Mouse (Mus musculus): ENCODE results near the gene Asxl1. TPM values are rescaled to one million over a fixed set of nuclear protein-coding genes. Genes with fewer than 3 reads are reported as not detected.
A peak's percentile ranks its signal among the peaks of the same experiment; 100 is the strongest.

Gene Asxl1
- total RNA-seq (2021): 10 to 100 TPM; 37.2 to 37.7 TPM
- long read RNA-seq, partial matches to known transcripts: 0 of 7 reads
- long read RNA-seq, other reads (novel, unspliced or antisense): 7 of 7 reads

DNA sequence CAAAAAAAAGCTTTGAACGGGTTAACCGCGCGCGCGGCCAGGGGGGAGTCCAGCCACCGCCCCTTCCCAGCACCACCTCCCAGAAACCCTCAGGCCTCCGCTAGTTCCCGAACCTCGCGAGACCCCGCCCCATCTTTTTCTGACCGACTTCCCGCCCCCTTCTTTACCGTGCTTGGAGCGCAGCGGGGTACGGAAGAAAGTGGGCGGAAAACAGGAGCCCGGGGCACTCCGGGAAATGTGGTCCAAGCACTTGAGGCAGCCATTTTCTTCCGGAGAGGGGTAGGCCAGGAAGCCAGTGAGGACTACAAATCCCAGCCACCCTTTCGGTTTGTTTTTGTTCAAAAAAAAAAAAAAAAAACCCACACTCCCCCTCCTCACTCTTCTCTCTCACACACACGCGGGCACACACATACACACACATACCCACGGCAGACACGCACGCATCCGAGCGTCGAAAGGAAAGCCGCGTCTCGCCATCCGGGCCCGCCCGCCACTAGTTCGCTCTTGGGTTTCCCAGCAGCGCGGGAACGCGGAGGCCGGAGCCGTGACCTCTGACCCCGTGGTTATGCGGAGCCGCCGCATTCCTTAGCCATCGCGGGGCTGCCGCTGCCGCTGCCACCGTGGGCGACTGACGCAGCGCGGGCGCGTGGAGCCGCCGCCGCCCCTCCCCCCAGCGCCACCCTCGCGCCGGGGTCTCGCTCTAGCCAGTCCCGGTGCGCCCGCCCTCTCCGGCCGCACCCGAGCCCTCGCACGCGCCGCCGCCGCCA is at the start of gene Asxl1:
Asxl1 (plus strand) TSS at position 376 of the 767 bp plus-strand sequence.
- peak; percentile 95 for DNase-seq (ENCODE audit: low spot score in 2 of 2)

DNA sequence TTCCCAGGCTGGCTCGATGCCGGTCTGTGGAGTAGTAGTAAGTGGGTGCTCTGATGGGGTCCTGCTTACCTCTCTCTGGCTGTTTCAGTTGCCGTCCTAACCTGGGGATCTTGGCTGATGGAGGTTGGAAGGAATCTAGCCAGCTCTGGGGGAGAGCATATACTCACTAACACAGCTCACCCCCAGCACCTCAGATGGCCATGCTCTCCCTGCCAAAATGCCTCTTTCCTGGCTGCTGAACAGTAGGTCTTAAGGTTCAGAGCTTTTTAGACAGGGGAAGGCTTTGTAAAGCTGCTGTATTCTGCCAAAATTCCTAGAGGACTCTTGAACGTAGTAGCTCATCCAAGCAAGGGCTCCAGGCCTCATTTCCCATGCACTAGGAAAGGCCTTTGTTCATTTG is 47.9 kb upstream of the Asxl1 start:
- DNase-seq (ENCODE audit: low spot score in 2 of 2): no peak

GRCm38 (mm10) chr2:153298460-153298859 is 47.2 kb upstream of the Asxl1 start:
- no peak for DNase-seq (ENCODE audit: low spot score in 2 of 2)

- no peak for DNase-seq (ENCODE audit: low spot score in 2 of 2)
Measured at GRCm38 (mm10) chr2:153298863-153299262, 46.8 kb upstream of the Asxl1 start.

GRCm38 (mm10) chr2:153301123-153301522 is 44.5 kb upstream of the Asxl1 start:
- no peak for DNase-seq (ENCODE audit: low spot score in 2 of 2)

- DNase-seq (ENCODE audit: low spot score in 2 of 2): no peak
Measured at GRCm38 (mm10) chr2:153305240-153305639, 40.4 kb upstream of the Asxl1 start.

DNA sequence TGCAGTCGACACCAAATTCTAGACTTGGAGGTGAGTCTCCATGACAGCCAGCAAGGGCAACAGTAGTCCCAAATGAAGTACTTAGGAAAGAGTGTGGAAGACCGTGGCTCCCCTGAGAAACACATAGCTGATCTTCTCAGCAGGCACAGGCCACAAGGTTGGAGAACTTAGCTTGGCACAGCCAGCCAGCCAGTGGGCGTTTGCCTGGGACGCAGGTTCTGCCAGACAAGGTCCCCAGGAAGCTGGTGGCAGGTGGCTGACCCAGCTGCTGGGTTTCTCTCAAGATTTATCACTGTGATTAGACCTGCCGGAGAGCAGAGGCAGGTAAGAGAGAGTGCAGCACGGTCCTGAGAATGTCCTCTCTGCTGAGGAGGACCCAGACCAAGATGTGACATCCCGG is 37.0 kb upstream of the Asxl1 start:
- DNase-seq (ENCODE audit: low spot score in 2 of 2): no peak

DNA sequence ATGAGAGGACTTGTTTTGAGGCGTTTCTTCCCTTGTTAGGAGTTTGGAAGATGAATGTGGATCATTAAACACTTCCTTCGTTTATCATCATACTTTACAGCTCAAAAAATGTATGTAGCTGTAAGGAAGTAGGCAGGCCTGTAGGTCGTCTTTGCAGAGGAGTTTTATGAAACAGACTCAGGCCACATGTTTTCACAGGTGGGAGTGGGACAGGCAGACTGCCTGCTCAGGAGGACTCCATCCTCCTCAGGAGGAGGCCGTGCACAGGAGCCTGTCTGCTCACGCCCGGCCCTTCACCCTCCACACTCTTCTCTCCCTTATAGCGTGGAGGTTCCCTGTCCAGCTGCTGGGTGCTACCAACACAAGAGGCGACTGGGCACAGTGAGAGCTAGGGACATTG is 36.5 kb upstream of the Asxl1 start:
- DNase-seq (ENCODE audit: low spot score in 2 of 2): no peak

DNA sequence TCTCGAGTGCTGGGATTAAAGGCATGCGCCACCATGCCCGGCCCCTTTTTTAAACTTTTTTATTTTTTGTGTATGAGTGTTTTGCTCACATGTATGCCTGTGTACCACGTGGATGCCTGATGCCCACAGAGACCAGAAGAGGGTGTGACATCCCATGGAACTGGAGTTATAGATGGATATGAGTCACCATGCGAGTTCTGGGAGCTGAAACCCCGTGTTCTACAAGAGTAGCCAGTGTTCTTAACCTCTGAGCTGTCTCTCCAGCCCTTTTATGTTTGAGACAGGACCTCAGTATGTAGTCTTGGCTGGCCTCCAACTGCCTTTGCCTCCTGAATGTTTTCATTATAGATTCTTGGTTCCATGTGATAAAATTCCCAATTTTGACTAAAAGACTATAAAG is 35.4 kb upstream of the Asxl1 start:
- no peak for DNase-seq (ENCODE audit: low spot score in 2 of 2)

- no peak for DNase-seq (ENCODE audit: low spot score in 2 of 2)
Measured at GRCm38 (mm10) chr2:153312884-153313283, 32.7 kb upstream of the Asxl1 start.

GRCm38 (mm10) chr2:153318408-153318807 is 27.2 kb upstream of the Asxl1 start:
- DNase-seq (ENCODE audit: low spot score in 2 of 2): no peak

DNA sequence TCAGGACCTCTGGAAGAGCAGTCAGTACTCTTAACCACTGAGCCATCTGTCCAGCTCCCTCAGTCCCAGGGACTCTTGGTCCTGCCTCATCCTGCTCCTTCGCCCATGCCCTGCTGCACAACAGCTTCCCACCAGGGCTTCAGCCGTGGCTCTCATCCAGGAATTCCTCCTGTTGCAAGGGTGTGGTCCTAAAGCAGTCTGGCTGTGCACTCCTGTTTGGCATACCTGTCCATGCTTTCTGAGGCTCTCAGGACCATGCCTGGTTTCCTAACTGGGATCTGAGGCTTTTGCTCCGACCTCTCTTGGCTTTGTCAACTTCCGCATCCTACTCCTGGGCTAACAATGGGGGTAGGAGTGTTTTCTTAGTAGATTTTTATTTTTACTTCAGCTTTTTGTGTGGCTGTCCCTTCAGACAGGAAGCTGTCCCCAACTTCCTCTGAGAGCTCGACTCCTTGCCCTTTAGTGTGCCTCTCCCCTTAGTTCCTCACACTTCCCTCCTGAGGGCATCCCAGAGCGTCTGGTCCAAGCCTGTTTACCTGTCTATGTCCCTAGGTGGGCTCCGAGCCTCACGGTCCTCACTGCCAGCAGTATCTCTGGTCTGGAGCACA is 26.5 kb upstream of the Asxl1 start:
- DNase-seq (ENCODE audit: low spot score in 2 of 2): no peak

DNA sequence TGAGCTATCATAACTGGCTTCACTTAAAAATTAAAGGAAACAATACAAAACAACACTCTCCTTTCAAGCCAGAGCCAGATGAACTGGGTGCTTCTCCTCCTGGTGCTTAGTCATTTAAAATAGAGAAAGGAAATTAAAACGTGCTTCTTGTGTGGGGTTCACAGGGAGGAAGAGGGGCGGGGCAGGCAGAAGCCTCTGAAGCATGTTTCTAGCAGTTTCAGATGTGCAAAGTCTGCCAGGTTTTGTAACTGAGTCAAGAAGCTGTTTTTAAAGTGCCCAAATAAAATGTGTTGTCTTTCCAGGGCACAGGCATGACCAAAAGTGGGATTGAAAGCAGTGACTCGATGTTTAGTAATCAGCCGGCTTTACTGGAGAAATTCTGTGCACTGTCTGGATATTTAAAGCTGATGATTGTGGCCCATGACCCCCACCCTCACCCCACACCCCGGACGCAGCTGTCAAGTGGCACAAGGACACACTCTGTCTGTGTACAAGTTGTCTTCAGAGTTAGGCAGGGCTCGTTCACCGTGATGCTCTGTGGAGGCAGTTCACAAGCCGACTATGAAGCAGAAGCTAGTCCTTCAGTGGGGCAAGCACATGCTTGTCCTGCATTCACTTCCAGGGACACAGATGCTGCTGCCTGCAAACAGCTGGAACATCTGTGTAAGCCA is 19.8 kb upstream of the Asxl1 start:
- no peak for DNase-seq (ENCODE audit: low spot score in 2 of 2)

DNA sequence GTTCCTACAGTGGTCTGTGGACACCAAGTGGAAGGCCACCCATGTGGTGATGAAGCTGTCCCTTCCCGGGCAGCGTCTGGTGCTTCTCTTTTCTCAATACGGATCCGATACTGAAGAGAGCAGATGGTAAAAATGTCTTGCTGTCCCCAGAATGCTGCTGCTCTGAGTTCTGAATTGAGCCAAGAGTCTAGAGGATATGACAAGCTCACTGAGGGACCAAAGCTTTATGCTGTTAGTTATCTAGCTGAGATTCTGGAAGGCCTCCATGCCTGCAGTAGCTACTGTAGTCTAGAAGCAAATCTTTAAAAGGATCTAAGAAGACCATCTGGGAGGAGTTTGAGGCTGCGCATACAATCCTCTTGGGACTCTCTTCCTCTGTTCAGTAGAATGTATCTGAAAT is 13.4 kb upstream of the Asxl1 start:
- no peak for DNase-seq (ENCODE audit: low spot score in 2 of 2)

GRCm38 (mm10) chr2:153332981-153333380 is 12.6 kb upstream of the Asxl1 start:
- DNase-seq (ENCODE audit: low spot score in 2 of 2): no peak

DNA sequence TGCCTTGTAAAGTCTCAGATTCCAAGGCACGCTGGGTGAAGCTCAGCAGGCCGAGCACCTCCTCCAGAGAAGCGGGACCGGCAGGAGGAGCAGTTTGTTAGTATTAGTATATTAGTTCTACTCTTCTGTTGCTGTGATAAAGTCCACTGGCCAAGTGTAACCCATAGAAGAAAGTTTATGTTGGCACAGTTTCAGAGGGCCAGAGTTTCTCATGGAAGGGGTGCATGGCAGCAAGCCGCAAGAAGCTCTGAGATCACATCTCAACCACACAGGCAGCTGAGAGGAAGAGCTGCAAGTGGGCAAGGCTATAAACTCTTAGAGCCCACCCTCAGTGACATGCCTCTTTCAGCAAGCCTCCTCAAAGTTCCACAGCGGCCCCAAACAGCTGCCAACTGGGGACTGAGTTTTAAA is 11.8 kb upstream of the Asxl1 start:
- no peak for DNase-seq (ENCODE audit: low spot score in 2 of 2)

DNA sequence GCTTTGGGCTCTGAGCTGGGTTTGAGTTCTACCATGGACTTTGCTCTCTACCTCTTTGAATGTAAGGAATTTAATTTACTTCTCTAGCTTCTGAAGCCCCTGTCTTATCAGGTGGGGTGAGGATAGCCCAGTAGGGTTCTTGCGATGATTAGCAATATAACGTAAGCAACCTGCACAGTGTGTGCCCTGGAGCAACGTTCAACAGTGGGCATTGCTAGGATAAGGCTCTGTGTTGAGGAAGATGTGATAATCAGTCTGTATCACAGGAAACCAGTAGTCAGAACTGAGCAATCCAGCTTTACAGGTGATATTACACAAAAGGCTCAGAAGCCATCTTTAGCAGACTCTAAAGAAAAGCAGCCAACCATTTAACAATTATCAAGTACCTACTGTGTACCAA is 11.3 kb upstream of the Asxl1 start:
- DNase-seq (ENCODE audit: low spot score in 2 of 2): no peak

DNA sequence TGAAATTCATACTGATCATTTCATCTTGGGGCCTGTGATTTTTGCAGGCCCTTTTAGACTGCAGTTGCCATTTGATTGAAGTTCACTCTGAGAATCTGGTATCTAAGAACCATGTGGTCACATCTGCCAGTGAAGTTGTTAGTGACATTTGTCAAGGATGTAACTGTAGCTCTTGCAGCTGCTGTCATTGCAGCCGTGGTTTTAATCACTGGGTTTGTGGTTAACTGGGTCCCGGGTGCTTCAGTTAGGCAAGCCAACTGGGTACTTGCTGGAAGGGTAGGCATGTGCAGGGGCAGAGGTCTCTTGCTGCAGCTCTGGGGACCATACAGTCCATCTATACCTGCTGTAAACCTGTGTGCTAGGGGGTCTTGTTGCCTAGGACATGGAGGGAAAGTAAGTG is 9.5 kb upstream of the Asxl1 start:
- DNase-seq (ENCODE audit: low spot score in 2 of 2): no peak

DNA sequence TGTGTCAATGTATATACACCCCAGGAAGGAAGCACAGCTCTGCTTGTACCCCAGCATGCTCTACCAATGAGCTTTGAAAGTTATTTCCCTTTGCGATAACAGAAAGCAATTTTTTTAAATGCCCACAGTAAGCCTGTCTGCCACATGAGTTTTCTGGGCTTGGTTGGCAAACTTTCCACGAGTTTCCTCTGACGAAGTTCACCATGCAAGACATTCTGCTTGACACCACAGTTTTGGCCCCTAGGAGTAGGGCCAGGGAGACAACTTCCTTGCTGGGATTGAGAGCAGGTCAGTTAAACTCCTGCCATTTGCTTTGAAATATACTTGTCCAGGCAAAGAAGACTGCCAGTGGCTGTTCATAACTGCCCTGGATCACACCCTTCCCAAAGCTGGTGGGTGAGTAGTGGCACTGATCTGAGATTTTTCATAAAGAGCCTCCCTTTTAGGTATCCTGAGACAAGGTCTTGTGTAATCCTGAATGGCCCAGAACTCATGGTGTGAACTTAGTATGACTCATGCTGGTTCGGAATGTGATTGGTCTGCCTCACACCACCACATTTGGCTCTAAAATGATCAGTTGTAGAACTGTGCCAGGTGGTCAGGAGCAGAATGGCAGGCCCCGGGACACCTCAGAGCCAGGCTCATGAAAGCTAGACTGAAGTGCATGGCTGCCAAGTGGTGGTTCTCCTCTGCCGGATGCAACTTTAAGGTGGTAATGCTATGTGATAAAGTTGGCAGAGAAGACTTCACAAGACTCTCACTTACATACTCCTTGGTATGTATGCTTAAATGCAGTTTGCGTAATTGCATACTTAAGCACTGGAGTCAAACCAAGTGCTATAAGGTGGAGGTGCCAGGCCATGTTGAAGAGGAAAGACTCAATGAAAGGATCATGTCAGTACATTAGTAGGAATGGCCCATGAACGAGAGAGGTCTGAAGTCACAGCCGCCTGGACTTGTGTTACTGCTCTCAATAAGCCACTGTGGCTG is 7.0 kb upstream of the Asxl1 start:
- DNase-seq (ENCODE audit: low spot score in 2 of 2): no peak

DNA sequence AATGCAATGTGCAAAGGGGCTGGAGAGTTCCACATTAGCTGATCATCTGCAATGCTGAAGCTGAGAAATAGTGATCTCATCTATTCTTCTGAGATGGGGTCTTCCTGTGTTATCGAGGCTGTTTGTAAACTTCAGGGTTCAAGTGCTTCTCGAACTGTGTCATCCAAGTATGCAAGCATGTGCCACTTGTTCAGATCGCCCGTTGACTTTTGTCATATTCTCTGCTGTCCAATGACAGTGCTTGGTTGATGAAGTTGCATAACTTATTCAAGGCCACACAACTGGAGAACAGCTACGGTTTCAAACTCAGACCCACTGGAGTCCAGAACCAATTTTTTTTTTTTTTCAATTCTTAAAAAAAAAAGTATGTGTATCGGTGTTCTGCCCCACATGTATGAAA is 3.5 kb upstream of the Asxl1 start:
- no peak for DNase-seq (ENCODE audit: low spot score in 2 of 2)

- no peak for DNase-seq (ENCODE audit: low spot score in 2 of 2)
Measured at GRCm38 (mm10) chr2:153342602-153343001, 3.0 kb upstream of the Asxl1 start.

Measured in layer of hippocampus, postnatal 10 days (tissue).